Mouse (Mus musculus) C2C12 (cell line): ENCODE data around the gene Eps8l3. TPM values are rescaled to one million over a fixed set of nuclear protein-coding genes. Genes with fewer than 3 reads are reported as not detected.
"Not testable (repeated sequence)": the region's sequence is repeated elsewhere in the genome, so short reads cannot be mapped to it uniquely, and the experiment has no call there.

ENCODE experiments used
- H3K27me3 ChIP-seq: one replicate; pipeline ENCODE4 v1.6.1; 2011; ENCODE audit not compliant: control insufficient read depth, insufficient read depth, insufficient read length
- H3K36me3 ChIP-seq: one replicate; pipeline ENCODE4 v1.6.1; 2011; ENCODE audit not compliant: control insufficient read depth, insufficient read depth
- H3K4me3 ChIP-seq: one replicate; pipeline ENCODE4 v1.5.1; 2011; ENCODE audit warnings: mild to moderate bottlenecking, control low read depth; ENCODE audit not compliant: poor library complexity, insufficient read depth, severe bottlenecking
- H3K79me2 ChIP-seq: one replicate; pipeline ENCODE4 v1.6.1; 2011; ENCODE audit not compliant: control insufficient read depth, insufficient read depth
- H3K79me3 ChIP-seq: one replicate; pipeline ENCODE4 v1.6.1; 2011; ENCODE audit warnings: low read depth, control low read depth
- H3ac ChIP-seq: one replicate; pipeline ENCODE3; 2011; ENCODE audit warnings: low read depth; ENCODE audit not compliant: control insufficient read depth, insufficient read length
- CEBPB ChIP-seq: IDR thresholded peaks from one replicate; pipeline ENCODE4 v1.6.1; 2011; ENCODE audit warnings: low read depth, mild to moderate bottlenecking, control low read depth, moderate library complexity
- CTCF ChIP-seq: IDR thresholded peaks from one replicate; pipeline ENCODE4 v1.5.1; 2011; ENCODE audit not compliant: control insufficient read depth, insufficient read depth, insufficient read length
- FOSL1 ChIP-seq: IDR thresholded peaks from one replicate; pipeline ENCODE4 v1.8.0; 2011; ENCODE audit warnings: mild to moderate bottlenecking, low read length; ENCODE audit not compliant: poor library complexity, insufficient read depth, severe bottlenecking
- MAX ChIP-seq: IDR thresholded peaks from one replicate; pipeline ENCODE4 v1.6.1; 2011; ENCODE audit warnings: mild to moderate bottlenecking, control low read depth
- MYOD1 ChIP-seq: IDR thresholded peaks from one replicate; pipeline ENCODE4 v1.6.1; 2011; ENCODE audit warnings: low read depth; ENCODE audit not compliant: control insufficient read depth, insufficient read length
- MYOG ChIP-seq: IDR thresholded peaks from one replicate; pipeline ENCODE4 v1.6.1; 2011; ENCODE audit not compliant: control insufficient read depth, insufficient read length; ENCODE audit errors: extremely low read depth
- USF1 ChIP-seq: IDR thresholded peaks from one replicate; pipeline ENCODE4 v1.6.1; 2011; ENCODE audit warnings: low read depth, mild to moderate bottlenecking, control low read depth, moderate library complexity
- polyA plus RNA-seq: library from polyadenylated mRNA; unstranded; fragments of >200 nt; fragmentation: generic; extraction: Trizol; gene quantifications from one replicate; pipeline ENCODE4 v1.2.1, GENCODE M21; 2012; ENCODE audit warnings: missing spikeins

Gene Eps8l3
- polyA plus RNA-seq, 1 experiment: not detected

- H3K27me3 ChIP-seq: no peaks in the 10 kb centered on the region
Observed at GRCm38 (mm10) chr3:107873335-107874251, 3.4 kb upstream of the Eps8l3 start.

GRCm38 (mm10) chr3:107875231-107875630, 1.8 kb upstream of the Eps8l3 start:
- TF ChIP-seq MYOG (no peak), FOSL1 (no peak), USF1 (no peak), MAX (no peak), MYOD1 (no peak), CTCF (no peak)
- no peak overlapping the region for H3ac ChIP-seq
- H3K27me3 ChIP-seq: no peaks in the 10 kb centered on the region
- no peak overlapping the region for H3K4me3 ChIP-seq
- no peaks in the 10 kb centered on the region for H3K79me3 ChIP-seq
- H3K36me3 ChIP-seq: no peaks in the 10 kb centered on the region
- no peaks in the 10 kb centered on the region for H3K79me2 ChIP-seq

More at GRCm38 (mm10) chr3:107873335-107874251, 3.4 kb upstream of the Eps8l3 start:
- H3K79me3 ChIP-seq: no peaks in the 10 kb centered on the region
- no peak overlapping the region for H3ac ChIP-seq
- TF ChIP-seq CEBPB: no peak
- TF ChIP-seq USF1: no peak
- TF ChIP-seq MAX: no peak
- TF ChIP-seq MYOG: no peak
- TF ChIP-seq CTCF: no peak
- no peak for TF ChIP-seq FOSL1
- TF ChIP-seq MYOD1: no peak
- no peaks in the 10 kb centered on the region for H3K36me3 ChIP-seq
- no peak overlapping the region for H3K4me3 ChIP-seq
- H3K79me2 ChIP-seq: no peaks in the 10 kb centered on the region

- H3ac ChIP-seq: no peak overlapping the region
- H3K4me3 ChIP-seq: no peak overlapping the region
- H3K79me2 ChIP-seq: no peaks in the 10 kb centered on the region
- no peaks in the 10 kb centered on the region for H3K36me3 ChIP-seq
- H3K27me3 ChIP-seq: no peaks in the 10 kb centered on the region
- no peak for TF ChIP-seq CTCF
- no peaks in the 10 kb centered on the region for H3K79me3 ChIP-seq
Observed at GRCm38 (mm10) chr3:107877747-107878736, 1.0 kb downstream of the Eps8l3 start.

GRCm38 (mm10) chr3:107887674-107888495, 10.9 kb downstream of the Eps8l3 start:
- Histone ChIP-seq H3ac (no peak overlapping the region), H3K79me3 (no peaks in the 10 kb centered on the region), H3K27me3 (no peaks in the 10 kb centered on the region), H3K4me3 (no peak overlapping the region), H3K36me3 (no peaks in the 10 kb centered on the region), H3K79me2 (no peaks in the 10 kb centered on the region)
- TF ChIP-seq CTCF (no peak), CEBPB (no peak), MAX (no peak), MYOG (no peak)

GRCm38 (mm10) chr3:107889236-107889635, 12.2 kb downstream of the Eps8l3 start:
- not testable (repeated sequence) for H3K79me2 ChIP-seq, H3K4me3 ChIP-seq, H3K79me3 ChIP-seq, H3ac ChIP-seq, H3K36me3 ChIP-seq, H3K27me3 ChIP-seq
